Mouse (Mus musculus): ENCODE data around the gene Tmem183a. TPM values are rescaled to one million over a fixed set of nuclear protein-coding genes. Genes with fewer than 3 reads are reported as not detected.

Tmem183a gene
- polyA plus RNA-seq, 1 experiment from 2014 or later = 60.6 TPM

DNA sequence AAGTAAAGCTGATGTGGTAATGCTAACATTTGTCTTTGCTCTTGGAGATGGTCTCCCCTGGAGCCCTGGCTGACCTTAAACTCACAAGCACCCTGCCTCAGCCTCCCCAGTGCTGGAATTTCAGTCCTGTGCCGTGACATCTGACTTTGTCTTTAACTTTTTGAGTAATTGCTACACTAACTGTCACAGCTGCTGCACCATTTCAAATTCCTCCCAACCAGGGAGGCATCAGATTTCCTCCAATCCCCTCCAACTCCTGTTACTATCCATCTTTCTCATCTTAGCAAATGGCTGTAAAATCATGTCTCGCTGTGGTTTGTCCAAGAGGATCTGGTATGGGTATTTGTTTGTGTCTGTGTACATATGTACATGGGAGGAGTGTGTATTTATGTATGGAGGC, 12.3 kb upstream of the Tmem183a start:
- Histone ChIP-seq H3K27me3 (replicated peaks; ENCODE audit: control insufficient read depth, insufficient read depth, low read length) (no peaks in the 10 kb centered on the region), H3K9me3 (ENCODE audit: control insufficient read depth) (no peaks in the 10 kb centered on the region), H3K4me3 (ENCODE audit: low read depth, low read length) (no peak overlapping the region), H3K9ac (ENCODE audit: low read depth, low read length) (no peak overlapping the region), H3K4me1 (replicated peaks; ENCODE audit: control insufficient read depth, insufficient read depth, low read length) (no peaks in the 10 kb centered on the region), H3K4me2 (replicated peaks; ENCODE audit: low read depth) (no peak overlapping the region), H3K36me3 (ENCODE audit: control insufficient read depth, insufficient read depth) (no peaks in the 10 kb centered on the region), H3K27ac (ENCODE audit: low read depth, low read length) (no peak overlapping the region)
- 68% methylated on average over 2 of the region's 2 CpGs for WGBS
- no peak for ATAC-seq
- TF ChIP-seq CTCF (IDR thresholded peaks at IDR 0.05; ENCODE audit: low read depth) = no peak

DNA sequence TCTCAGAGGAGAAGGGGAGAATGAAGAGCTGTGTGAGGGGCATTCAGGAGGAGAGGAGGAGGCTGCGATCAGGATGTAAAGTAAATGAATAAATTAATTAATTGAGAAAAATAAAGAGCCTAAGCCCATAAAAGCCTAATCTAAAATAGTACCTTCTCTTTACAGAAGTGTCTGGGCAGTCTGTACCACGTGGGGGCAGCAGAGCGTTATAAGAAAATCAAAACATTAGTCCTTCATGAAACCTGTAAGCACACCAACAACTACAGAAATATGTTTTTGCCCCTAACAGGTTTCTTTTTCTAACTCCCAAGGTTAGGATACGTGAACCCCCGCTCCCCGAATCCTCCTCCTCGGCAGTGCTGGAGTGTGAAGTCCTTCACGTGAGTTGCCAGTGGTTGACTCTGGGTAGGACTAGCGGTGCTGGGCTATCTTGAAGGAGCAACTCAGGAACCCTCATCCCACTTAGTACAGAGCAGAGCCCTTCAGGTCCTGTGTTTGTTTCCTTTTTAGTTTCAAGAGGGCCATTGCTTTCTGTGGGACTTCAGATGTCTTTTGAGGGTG, 7.1 kb upstream of the Tmem183a start:
- Histone ChIP-seq H3K4me3 (ENCODE audit: low read depth, low read length) (no peak overlapping the region), H3K27ac (ENCODE audit: low read depth, low read length) (no peak overlapping the region), H3K9me3 (ENCODE audit: control insufficient read depth) (no peaks in the 10 kb centered on the region), H3K4me2 (replicated peaks; ENCODE audit: low read depth) (no peak overlapping the region), H3K4me1 (replicated peaks; ENCODE audit: control insufficient read depth, insufficient read depth, low read length) (no peaks in the 10 kb centered on the region), H3K36me3 (ENCODE audit: control insufficient read depth, insufficient read depth) (no peaks in the 10 kb centered on the region), H3K27me3 (replicated peaks; ENCODE audit: control insufficient read depth, insufficient read depth, low read length) (no peaks in the 10 kb centered on the region), H3K9ac (ENCODE audit: low read depth, low read length) (no peak overlapping the region)
- 49% methylated on average over 9 of the region's 9 CpGs for WGBS
- TF ChIP-seq CTCF (IDR thresholded peaks at IDR 0.05; ENCODE audit: low read depth) = peak; percentile 79
- no peak for ATAC-seq

- no peak for ATAC-seq
- no peaks in the 10 kb centered on the region for H3K9me3 ChIP-seq (ENCODE audit: control insufficient read depth)
- no peaks in the 10 kb centered on the region for H3K27me3 ChIP-seq (replicated peaks; ENCODE audit: control insufficient read depth, insufficient read depth, low read length)
- H3K4me1 ChIP-seq (replicated peaks; ENCODE audit: control insufficient read depth, insufficient read depth, low read length) = peaks cover 3% of the 10 kb centered on the region; the same call in 1 of the 2 replicates
- H3K9ac ChIP-seq (ENCODE audit: low read depth, low read length) = no peak overlapping the region
- H3K27ac ChIP-seq (ENCODE audit: low read depth, low read length) = no peak overlapping the region
- H3K36me3 ChIP-seq (ENCODE audit: control insufficient read depth, insufficient read depth) = no peaks in the 10 kb centered on the region
- H3K4me2 ChIP-seq (replicated peaks; ENCODE audit: low read depth) = no peak overlapping the region
- no peak for TF ChIP-seq CTCF (IDR thresholded peaks at IDR 0.05; ENCODE audit: low read depth)
- H3K4me3 ChIP-seq (ENCODE audit: low read depth, low read length) = no peak overlapping the region
- WGBS = 53% methylated on average over 5 of the region's 5 CpGs
Observed at GRCm38 (mm10) chr1:134365491-134365890, 3.7 kb upstream of the Tmem183a start.

DNA sequence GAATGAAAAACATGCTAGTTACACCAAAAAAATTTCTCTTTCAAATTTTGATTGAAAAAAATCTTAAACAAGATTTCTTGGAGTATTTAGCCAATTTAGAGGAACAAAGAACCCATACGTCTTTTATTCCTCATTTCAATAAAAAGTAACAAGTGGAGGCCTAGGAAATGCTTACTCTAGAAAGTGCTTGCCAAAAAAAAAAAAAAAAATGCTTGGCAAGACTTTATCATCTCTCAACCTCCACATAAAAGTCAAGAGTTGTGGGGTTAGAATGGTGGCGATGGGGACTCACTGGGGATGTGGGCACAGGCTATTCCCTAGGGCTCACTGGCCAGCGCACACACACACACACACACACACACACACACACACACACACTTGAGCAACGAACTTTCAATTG, 1.4 kb upstream of the Tmem183a start:
- Histone ChIP-seq H3K9ac (ENCODE audit: low read depth, low read length) (no peak overlapping the region), H3K9me3 (ENCODE audit: control insufficient read depth) (no peaks in the 10 kb centered on the region), H3K27ac (ENCODE audit: low read depth, low read length) (no peak overlapping the region), H3K4me1 (replicated peaks; ENCODE audit: control insufficient read depth, insufficient read depth, low read length) (peaks cover 3% of the 10 kb centered on the region; the same call in 1 of the 2 replicates), H3K36me3 (ENCODE audit: control insufficient read depth, insufficient read depth) (peaks cover 8% of the 10 kb centered on the region; the same call in 1 of the 2 replicates), H3K4me2 (replicated peaks; ENCODE audit: low read depth) (no peak overlapping the region), H3K4me3 (ENCODE audit: low read depth, low read length) (no peak overlapping the region), H3K27me3 (replicated peaks; ENCODE audit: control insufficient read depth, insufficient read depth, low read length) (no peaks in the 10 kb centered on the region)
- 82% methylated on average over 4 of the region's 4 CpGs for WGBS
- TF ChIP-seq CTCF (IDR thresholded peaks at IDR 0.05; ENCODE audit: low read depth) = no peak
- ATAC-seq = no peak

DNA sequence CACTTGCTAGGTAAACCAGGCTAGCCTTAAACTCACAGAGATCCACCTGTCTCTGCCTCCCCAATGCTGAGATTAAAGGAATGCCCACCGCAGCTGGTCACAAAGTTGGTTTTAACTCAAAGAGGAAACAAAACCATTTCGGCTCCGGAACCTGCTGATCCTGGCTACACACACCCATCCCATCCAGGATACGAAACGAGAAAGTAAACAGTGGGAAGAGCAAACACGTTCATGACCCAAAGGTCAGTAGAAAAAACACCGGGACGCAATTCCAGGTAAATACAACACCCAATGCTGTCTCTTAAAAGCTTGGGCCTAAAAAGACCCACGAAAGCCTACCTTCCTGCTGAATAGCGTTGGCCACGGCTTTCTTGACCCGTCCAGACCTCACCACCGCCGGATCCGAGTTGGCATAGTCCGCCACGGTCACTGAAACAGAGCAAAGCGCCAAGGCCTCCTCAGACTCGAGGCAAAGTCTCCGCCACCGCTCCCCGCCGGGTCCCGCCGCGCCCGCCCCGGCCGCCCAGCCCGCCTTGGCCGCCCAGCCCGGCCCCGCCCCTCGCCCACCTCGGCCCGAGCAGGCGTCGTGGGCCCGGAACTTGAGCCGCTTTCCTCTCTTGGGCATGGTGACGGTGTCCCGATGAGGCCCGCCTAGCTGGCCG, 453 bp downstream of the Tmem183a start:
- peak overlapping the region; percentile 94 for H3K9ac ChIP-seq (ENCODE audit: low read depth, low read length)
- H3K27ac ChIP-seq (ENCODE audit: low read depth, low read length) = peak overlapping the region; percentile 92
- under 1% methylated on average over 44 of the region's 44 CpGs for WGBS
- no peaks in the 10 kb centered on the region for H3K9me3 ChIP-seq (ENCODE audit: control insufficient read depth)
- peak overlapping the region; percentile 80 for H3K4me2 ChIP-seq (replicated peaks; ENCODE audit: low read depth)
- TF ChIP-seq CTCF (IDR thresholded peaks at IDR 0.05; ENCODE audit: low read depth) = no peak
- H3K4me3 ChIP-seq (ENCODE audit: low read depth, low read length) = peak overlapping the region; percentile 87
- peaks cover 3% of the 10 kb centered on the region; the same call in 1 of the 2 replicates for H3K4me1 ChIP-seq (replicated peaks; ENCODE audit: control insufficient read depth, insufficient read depth, low read length)
- H3K27me3 ChIP-seq (replicated peaks; ENCODE audit: control insufficient read depth, insufficient read depth, low read length) = no peaks in the 10 kb centered on the region
- peaks cover 15% of the 10 kb centered on the region for H3K36me3 ChIP-seq (ENCODE audit: control insufficient read depth, insufficient read depth)
- ATAC-seq = peak; percentile 77

- no peak for TF ChIP-seq CTCF (IDR thresholded peaks at IDR 0.05; ENCODE audit: low read depth)
- Histone ChIP-seq H3K4me1 (replicated peaks; ENCODE audit: control insufficient read depth, insufficient read depth, low read length) (peaks cover 3% of the 10 kb centered on the region; the same call in 1 of the 2 replicates), H3K9ac (ENCODE audit: low read depth, low read length) (peak overlapping the region; percentile 94), H3K9me3 (ENCODE audit: control insufficient read depth) (no peaks in the 10 kb centered on the region), H3K4me3 (ENCODE audit: low read depth, low read length) (peak overlapping the region; percentile 87), H3K27me3 (replicated peaks; ENCODE audit: control insufficient read depth, insufficient read depth, low read length) (no peaks in the 10 kb centered on the region), H3K4me2 (replicated peaks; ENCODE audit: low read depth) (peak overlapping the region; percentile 80), H3K27ac (ENCODE audit: low read depth, low read length) (no peak overlapping the region), H3K36me3 (ENCODE audit: control insufficient read depth, insufficient read depth) (peaks cover 22% of the 10 kb centered on the region)
- ATAC-seq = no peak
- 59% methylated on average over 7 of the region's 7 CpGs for WGBS
Observed at GRCm38 (mm10) chr1:134360656-134361055, 1.1 kb downstream of the Tmem183a start.

Measured in intestine, postnatal 0 days (tissue).